Mouse (Mus musculus) lung, postnatal 0 days (tissue): ENCODE measurements at regions not wholly inside any gene's neighbourhood (a gene's known extent, or its start where the extent isn't known, plus 50 kb on each side); places are given as distances from the start of the nearest gene placed in this dataset.

Experiments used
- ATAC-seq: fragments of 200-750 bp; cut with Nextera tagmentation; 2 replicates; pipeline ENCODE4 v1.8.0; 2017; ENCODE audit warnings: moderate library complexity
- DNase-seq: peaks from one replicate; pipeline ENCODE4 v3.0.0-alpha.2; 2016; ENCODE audit warnings: low spot score
- H3K27ac ChIP-seq: fragments of 300-500 bp; sonication (generic); 2 replicates; pipeline ENCODE4 v1.5.1; 2014; ENCODE audit warnings: antibody characterized with exemption, mild to moderate bottlenecking, low read length, mixed read lengths
- H3K27me3 ChIP-seq: fragments of 300-500 bp; sonication (generic); replicated peaks from 2 replicates; pipeline ENCODE4 v1.6.1; 2014; ENCODE audit warnings: low read length, mixed read lengths; ENCODE audit not compliant: insufficient read depth
- H3K36me3 ChIP-seq: fragments of 300-500 bp; sonication (generic); 2 replicates; pipeline ENCODE4 v1.6.1; 2014; ENCODE audit warnings: low read length, mixed read lengths; ENCODE audit not compliant: insufficient read depth
- H3K4me1 ChIP-seq: fragments of 300-500 bp; sonication (generic); 2 replicates; pipeline ENCODE4 v1.6.1; 2014; ENCODE audit warnings: antibody characterized with exemption, low read depth, low read length, mixed read lengths; ENCODE audit not compliant: insufficient read depth
- H3K4me2 ChIP-seq: fragments of 300-500 bp; sonication (generic); replicated peaks from 2 replicates; pipeline ENCODE4 v1.6.1; 2014; ENCODE audit warnings: low read depth, mild to moderate bottlenecking, low read length, moderate library complexity, mixed read lengths
- H3K4me3 ChIP-seq: fragments of 300-500 bp; sonication (generic); 2 replicates; pipeline ENCODE4 v1.5.1; 2014; ENCODE audit warnings: low read depth, low read length
- H3K9ac ChIP-seq: fragments of 300-500 bp; sonication (generic); replicated peaks from 2 replicates; pipeline ENCODE4 v1.6.1; 2014; ENCODE audit warnings: low read depth, mild to moderate bottlenecking
- H3K9me3 ChIP-seq: fragments of 300-500 bp; sonication (generic); 2 replicates; pipeline ENCODE4 v1.6.1; 2016; ENCODE audit warnings: low read length, mixed read lengths
- CTCF ChIP-seq: IDR thresholded peaks from 2 replicates; pipeline ENCODE4 v1.5.1; 2016; ENCODE audit warnings: antibody characterized with exemption, mild to moderate bottlenecking
- EP300 ChIP-seq: IDR thresholded peaks from 2 replicates; pipeline ENCODE4 v1.6.1; 2016; ENCODE audit warnings: antibody characterized with exemption, mild to moderate bottlenecking, control low read depth
- WGBS: fragments of 180-500 bp; shearing (Covaris S2); extraction: QIAGEN DNeasy Blood & Tissue Kit; methylation state at CpG from one replicate; pipeline ENCODE4 v1.1.7; 2014; 5-methylcytosine and 5-hydroxymethylcytosine counted together

GRCm38 (mm10) chr14:86151276-86151675 is 989.8 kb downstream of the Diaph3 start:
- Histone ChIP-seq H3K4me3 (no peak overlapping the region), H3K36me3 (no peaks in the 10 kb centered on the region), H3K9me3 (no peaks in the 10 kb centered on the region), H3K9ac (no peak overlapping the region), H3K4me1 (no peaks in the 10 kb centered on the region), H3K4me2 (no peak overlapping the region), H3K27me3 (no peaks in the 10 kb centered on the region), H3K27ac (no peak overlapping the region)
- no peak for DNase-seq
- TF ChIP-seq EP300, result no peak
- no peak for TF ChIP-seq CTCF
- 85% methylated on average over 1 of the region's 1 CpGs for WGBS
- no peak for ATAC-seq

GRCm38 (mm10) chr14:86150329-86150866 is 990.6 kb downstream of the Diaph3 start:
- H3K27ac ChIP-seq, result no peak overlapping the region
- H3K4me2 ChIP-seq, result no peak overlapping the region
- no peak overlapping the region for H3K4me3 ChIP-seq
- no peaks in the 10 kb centered on the region for H3K9me3 ChIP-seq
- ATAC-seq, result no peak
- no peaks in the 10 kb centered on the region for H3K27me3 ChIP-seq
- TF ChIP-seq CTCF, result no peak
- no peak for TF ChIP-seq EP300
- no peak for DNase-seq
- no peaks in the 10 kb centered on the region for H3K4me1 ChIP-seq
- H3K36me3 ChIP-seq, result no peaks in the 10 kb centered on the region
- no peak overlapping the region for H3K9ac ChIP-seq
- 91% methylated on average over 3 of the region's 3 CpGs for WGBS

- H3K4me3 ChIP-seq, result no peak overlapping the region
- H3K27ac ChIP-seq, result no peak overlapping the region
- H3K36me3 ChIP-seq, result no peaks in the 10 kb centered on the region
- 30% methylated on average over 4 of the region's 4 CpGs for WGBS
- H3K4me2 ChIP-seq, result no peak overlapping the region
- H3K27me3 ChIP-seq, result no peaks in the 10 kb centered on the region
- peak; percentile 52 for DNase-seq
- no peaks in the 10 kb centered on the region for H3K4me1 ChIP-seq
- no peaks in the 10 kb centered on the region for H3K9me3 ChIP-seq
- no peak overlapping the region for H3K9ac ChIP-seq
- peak; percentile 64 for ATAC-seq
- no peak for TF ChIP-seq EP300
- TF ChIP-seq CTCF, result no peak
These were observed 1025.6 kb downstream of the Diaph3 start for GRCm38 (mm10) chr14:86115254-86116057.

- Histone ChIP-seq H3K4me1 (no peaks in the 10 kb centered on the region), H3K9ac (no peak overlapping the region), H3K27ac (no peak overlapping the region), H3K9me3 (no peaks in the 10 kb centered on the region), H3K27me3 (no peaks in the 10 kb centered on the region), H3K36me3 (no peaks in the 10 kb centered on the region), H3K4me2 (no peak overlapping the region), H3K4me3 (no peak overlapping the region)
- ATAC-seq, result peak; percentile 77
- peak; percentile 51 for DNase-seq
- 19% methylated on average over 1 of the region's 1 CpGs for WGBS
- TF ChIP-seq CTCF (no peak), EP300 (peak; percentile 94)
These were observed 1039.5 kb downstream of the Diaph3 start for GRCm38 (mm10) chr14:86101497-86101896.

GRCm38 (mm10) chr14:86070313-86071100 is 1070.5 kb downstream of the Diaph3 start:
- Histone ChIP-seq H3K4me1 (no peaks in the 10 kb centered on the region), H3K9ac (no peak overlapping the region), H3K27me3 (no peaks in the 10 kb centered on the region), H3K4me3 (no peak overlapping the region), H3K36me3 (no peaks in the 10 kb centered on the region), H3K27ac (no peak overlapping the region), H3K9me3 (no peaks in the 10 kb centered on the region), H3K4me2 (no peak overlapping the region)
- no peak for TF ChIP-seq EP300
- TF ChIP-seq CTCF, result no peak
- ATAC-seq (peak; percentile 53; the same call in 1 of the 2 replicates), DNase-seq (peak; percentile 31)
- 29% methylated on average over 6 of the region's 6 CpGs for WGBS

GRCm38 (mm10) chr14:86069329-86069728 is 1071.7 kb downstream of the Diaph3 start:
- Histone ChIP-seq H3K4me1 (no peaks in the 10 kb centered on the region), H3K27me3 (no peaks in the 10 kb centered on the region), H3K9ac (no peak overlapping the region), H3K36me3 (no peaks in the 10 kb centered on the region), H3K27ac (no peak overlapping the region), H3K4me2 (no peak overlapping the region), H3K9me3 (no peaks in the 10 kb centered on the region), H3K4me3 (no peak overlapping the region)
- TF ChIP-seq CTCF, result no peak
- TF ChIP-seq EP300, result no peak
- WGBS, result 83% methylated on average over 1 of the region's 1 CpGs
- ATAC-seq, result no peak
- no peak for DNase-seq
